Mouse (Mus musculus) right cerebral cortex, postnatal 36 days (tissue): ENCODE measurements around the gene F12.

Source experiments
- DNase-seq, 2 experiments: peaks; one replicate each; pipeline ENCODE4 v3.0.0; 2022; ENCODE audit warnings: low spot score in 2 of 2, mixed read lengths in 1 of 2

The F12 gene

DNA sequence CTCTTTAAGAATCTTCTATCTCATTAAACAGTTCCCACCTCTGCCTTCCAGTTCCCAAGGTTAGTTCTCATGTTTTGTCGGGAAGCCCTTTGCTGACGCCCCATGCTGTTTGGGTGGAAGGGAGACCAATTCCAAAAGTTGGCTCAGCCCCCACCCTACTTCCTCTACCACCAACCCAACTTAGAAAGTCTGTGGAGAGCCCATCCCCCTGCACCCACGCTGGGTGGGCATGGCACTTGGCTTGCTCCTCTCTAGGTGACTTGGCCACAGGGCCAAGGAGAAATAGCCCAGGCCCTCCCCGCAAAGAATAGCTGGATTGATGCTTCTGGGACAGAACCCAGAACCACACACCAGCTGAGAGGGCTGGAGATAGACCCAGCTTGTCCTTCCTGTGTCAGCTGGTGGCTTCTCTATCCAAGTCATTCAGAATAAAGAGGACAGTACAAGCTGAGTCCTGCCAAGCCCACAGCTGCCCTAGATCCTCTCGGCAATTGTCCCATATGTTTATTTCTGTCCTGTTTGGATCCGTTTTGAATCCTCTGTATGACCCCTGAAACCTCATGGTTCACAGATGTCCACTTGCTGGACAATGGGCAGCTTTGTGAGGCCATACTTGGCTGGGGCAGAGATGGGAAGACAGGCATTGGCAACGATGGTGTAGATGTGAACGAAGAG is 55.4 kb downstream of the F12 start:
- DNase-seq = no peak

DNA sequence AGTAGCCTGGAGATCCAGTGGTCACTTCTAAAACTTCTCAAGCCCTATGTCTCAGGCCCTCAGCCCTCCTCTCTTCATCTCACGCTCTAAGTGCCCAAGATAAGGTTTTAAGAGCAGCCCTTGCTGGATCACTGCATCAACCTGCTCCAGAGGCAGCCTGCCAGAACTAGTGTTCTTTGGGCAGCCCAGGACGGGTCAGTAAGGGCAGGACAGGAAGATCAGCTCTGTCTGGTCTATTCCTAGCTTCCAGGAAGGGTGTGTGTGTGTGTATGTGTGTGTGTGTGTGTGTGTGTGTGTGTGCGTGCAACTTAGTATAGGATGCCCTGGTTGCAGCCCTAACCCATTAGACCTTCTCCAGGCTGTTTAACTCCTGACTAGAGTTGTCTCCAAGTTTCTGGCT is 56.4 kb downstream of the F12 start:
- DNase-seq = no peak

DNA sequence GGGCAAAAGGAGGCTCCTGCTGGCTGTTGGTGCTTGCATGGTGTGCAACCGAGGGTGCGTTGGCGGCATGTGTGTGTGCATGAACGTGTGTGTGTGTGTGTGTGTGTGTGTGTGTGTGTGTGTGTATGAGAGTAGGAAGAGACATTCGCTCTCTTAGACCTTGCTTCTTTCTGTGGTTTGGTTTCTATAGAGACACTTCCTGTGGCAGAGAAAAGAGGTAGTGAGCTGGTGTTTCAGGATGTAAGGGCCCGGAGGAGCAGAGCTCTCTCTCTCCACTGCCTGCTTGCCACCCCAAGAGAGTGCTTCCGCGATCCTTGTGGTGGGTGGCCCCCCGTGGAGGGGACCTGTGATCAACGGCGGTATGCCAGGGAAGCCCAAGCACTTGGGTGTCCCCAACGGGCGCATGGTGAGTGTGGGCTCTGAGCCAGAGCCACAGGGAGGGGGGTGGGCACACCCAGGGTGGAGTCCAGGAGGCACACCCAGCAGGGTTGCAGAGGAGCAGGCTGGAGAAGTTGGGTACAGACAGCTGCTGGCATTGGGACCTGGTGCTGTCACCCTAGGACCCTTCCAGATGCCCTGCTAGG is 57.0 kb downstream of the F12 start, which contains the start of gene Rgs14:
TSS of gene Rgs14 (plus strand) at position 202 of the 584 bp plus-strand sequence.
- DNase-seq = peak; percentile 47 to 65

DNA sequence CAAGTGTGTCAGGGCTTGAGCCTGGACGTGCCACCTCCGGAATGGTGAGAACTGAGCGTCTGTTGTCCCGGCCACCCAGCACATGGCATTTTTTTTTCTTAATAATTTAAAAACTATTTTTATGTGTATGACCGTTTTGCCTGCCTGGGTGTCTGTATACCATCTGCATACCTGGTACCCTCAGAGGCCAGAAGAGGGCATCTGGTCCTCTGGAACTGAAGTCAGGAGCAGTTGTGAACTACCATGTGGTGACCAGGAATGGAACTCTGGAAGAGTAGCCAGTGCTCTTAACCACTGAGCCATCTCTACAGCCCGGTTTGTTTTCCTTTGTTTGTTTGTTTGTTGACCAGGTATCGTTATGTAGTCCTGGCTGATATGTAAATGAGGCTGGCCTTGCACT is 58.2 kb downstream of the F12 start:
- no peak for DNase-seq
